11 mouse cellular contexts compared by ENCODE assay signal in the genomic region with DNA sequence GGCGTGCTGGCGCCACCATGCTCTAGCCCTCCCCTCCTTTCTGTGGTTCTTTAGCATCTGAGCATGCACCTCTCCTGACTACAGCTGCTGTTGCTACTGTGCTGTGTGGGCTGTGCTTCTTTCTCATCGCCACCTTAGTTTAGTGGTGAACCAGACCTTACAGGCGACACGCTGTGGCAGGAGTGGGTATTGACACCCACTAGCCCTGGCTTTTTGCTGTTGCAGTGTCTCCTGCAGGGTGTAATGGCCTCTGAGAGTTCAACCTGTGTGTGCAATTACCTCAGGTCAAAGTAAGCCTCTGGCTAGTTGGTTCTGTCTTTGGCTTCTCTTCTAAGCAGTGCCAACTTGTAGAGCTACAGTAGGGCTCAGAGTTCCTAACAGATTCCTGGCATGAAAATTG. TPM values are rescaled to one million over a fixed set of nuclear protein-coding genes. Genes with fewer than 3 reads are reported as not detected.
DNase-seq lines count a peak whose midpoint lies in the region; ATAC-seq and TF ChIP-seq lines count a peak whose summit lies in the region.
"Had no signal": no experiment of that assay in that cellular context is flagged by ENCODE, and none has a peak within 500 bp of the region (broad histone marks: within the 10 kb centered on the region; RNA-seq: fewer than 3 reads in every experiment).

No protein-coding gene starts in this region.

- peak; percentile 61 for TF ChIP-seq CTCF in left cerebral cortex, adult 2 months (IDR thresholded peaks at IDR 0.05)

- no peak overlapping the region for H3K4me2 ChIP-seq in liver, embryonic 12.5 days
- H3K4me2 ChIP-seq: heart, embryonic 13.5 days; neural tube, embryonic 13.5 days had no signal

- H3K9ac ChIP-seq in liver, embryonic 12.5 days, result no peak overlapping the region
- H3K9ac ChIP-seq: heart, embryonic 13.5 days; neural tube, embryonic 13.5 days had no signal

- peak; percentile 37; the same call in 1 of the 2 replicates for ATAC-seq in liver, embryonic 12.5 days

- H3K4me3 ChIP-seq in left cerebral cortex, adult 2 months, result no peak overlapping the region
- H3K4me3 ChIP-seq in liver, embryonic 12.5 days, result no peak overlapping the region
- H3K4me3 ChIP-seq: heart, embryonic 13.5 days; neural tube, embryonic 13.5 days had no signal

- peak; percentile 42 to 51 for DNase-seq in cerebellum, adult 18-20 months
- DNase-seq in cerebellum, adult 9-11 months, result no peak
- peak; percentile 43 to 49 for DNase-seq in left cerebral cortex, adult 2 months (ENCODE audit: extremely low spot score in 1 of 2, low spot score in 2 of 2)
- DNase-seq in left cerebral cortex, postnatal 4 days, result no peak
- DNase-seq in embryo, embryonic 11 days, result peak; percentile 32
- DNase-seq in splenic B cell, adult 2 months (ENCODE audit: low read depth, low spot score), result peak; percentile 69
- no peak for DNase-seq in layer of hippocampus, adult 11-12 months (ENCODE audit: low spot score)

- no peaks in the 10 kb centered on the region for H3K27me3 ChIP-seq in liver, embryonic 12.5 days (replicated peaks)
- H3K27me3 ChIP-seq in splenic B cell, adult 2 months (ENCODE audit: control insufficient read depth, insufficient read depth, low read length, poor library complexity, severe bottlenecking), result no peaks in the 10 kb centered on the region
- H3K27me3 ChIP-seq: heart, embryonic 13.5 days; neural tube, embryonic 13.5 days had no signal

- H3K27ac ChIP-seq in left cerebral cortex, adult 2 months, result no peak overlapping the region
- no peak overlapping the region for H3K27ac ChIP-seq in liver, embryonic 12.5 days
- H3K27ac ChIP-seq: heart, embryonic 13.5 days; neural tube, embryonic 13.5 days had no signal

- H3K9me3 ChIP-seq in liver, embryonic 12.5 days (replicated peaks), result no peaks in the 10 kb centered on the region
- H3K9me3 ChIP-seq: G1E; heart, embryonic 13.5 days; neural tube, embryonic 13.5 days had no signal

- WGBS in liver, embryonic 12.5 days (ENCODE audit: insufficient replicate concordance), result 69% methylated on average over 5 of the region's 5 CpGs

- intact Hi-C loops in left cerebral cortex, adult 2 months (cut with DNase I), result loop anchor here (5.0 kb wide), 1 partner anchor 69 kb away; no protein-coding TSS in a partner anchor
- intact Hi-C loops in left cerebral cortex, postnatal 4 days (cut with DNase I), result no loop called here

- H3K4me1 ChIP-seq in liver, embryonic 12.5 days, result no peaks in the 10 kb centered on the region
- H3K4me1 ChIP-seq: neural tube, embryonic 13.5 days had no signal

- peaks cover 99% of the 10 kb centered on the region for H3K36me3 ChIP-seq in liver, embryonic 12.5 days
- H3K36me3 ChIP-seq in splenic B cell, adult 2 months (ENCODE audit: control insufficient read depth, insufficient read depth, low read length, poor library complexity, severe bottlenecking), result peaks cover 7% of the 10 kb centered on the region

RNA-seq across cellular contexts. Expression of a gene that starts 11.5 kb away (rescaled TPM):
- total RNA-seq in left cerebral cortex, adult 2 months (2021), result 10 to 100 TPM; 63.1 to 63.8 TPM
- total RNA-seq in left cerebral cortex, postnatal 4 days (2021), result 100 to 1,000 TPM; 246 to 267 TPM
- polyA plus RNA-seq in liver, embryonic 12.5 days (2016; fragmentation: Nextera tagmentation; extraction: Ambion mirVana), result 24.7 and 25.6 TPM in 2 replicates

RNA-seq across cellular contexts. Expression of a gene that starts 11.6 kb away (rescaled TPM):
- 10 to 100 TPM; 33.3 to 34.9 TPM for total RNA-seq in left cerebral cortex, adult 2 months (2021)
- 10 to 100 TPM; 21.1 to 21.9 TPM for total RNA-seq in left cerebral cortex, postnatal 4 days (2021)
- 24.3 and 24.8 TPM in 2 replicates for polyA plus RNA-seq in liver, embryonic 12.5 days (2016; fragmentation: Nextera tagmentation; extraction: Ambion mirVana)

RNA-seq across cellular contexts. Expression of a gene that starts 22.7 kb away (rescaled TPM):
- total RNA-seq in left cerebral cortex, adult 2 months (2021), result 1 to 10 TPM; 3.6 to 5.3 TPM
- total RNA-seq in left cerebral cortex, postnatal 4 days (2021), result under 1 TPM; 0.86 to 0.97 TPM
- polyA plus RNA-seq in liver, embryonic 12.5 days (2016; fragmentation: Nextera tagmentation; extraction: Ambion mirVana), result 4.9 and 5.6 TPM in 2 replicates
- polyA plus RNA-seq: G1E had no signal

RNA-seq across cellular contexts. Expression of a gene that starts 24.2 kb away (rescaled TPM):
- total RNA-seq in left cerebral cortex, adult 2 months (2021), result under 1 TPM; 0.27 to 0.44 TPM
- total RNA-seq in left cerebral cortex, postnatal 4 days (2021), result under 1 TPM; 0.48 to 0.54 TPM
- polyA plus RNA-seq in liver, embryonic 12.5 days (2016; fragmentation: Nextera tagmentation; extraction: Ambion mirVana), result 0.04 and 0.07 TPM in 2 replicates
- polyA plus RNA-seq: G1E; heart, embryonic 13.5 days had no signal

RNA-seq across cellular contexts. Expression of a gene that starts 37.0 kb away (rescaled TPM):
- not detected for total RNA-seq in left cerebral cortex, adult 2 months (2021)
- under 1 TPM; 0.62 to 0.86 TPM for total RNA-seq in left cerebral cortex, postnatal 4 days (2021)
- polyA plus RNA-seq in liver, embryonic 12.5 days (2016; fragmentation: Nextera tagmentation; extraction: Ambion mirVana), result 0.32 and 0.60 TPM in 2 replicates
- total RNA-seq: G1E had no signal
- polyA plus RNA-seq: G1E had no signal

Comparison
In these comparisons a context has a peak if more than half of its experiments do, and no peak if none do; other contexts are left out.
1. DNase-seq: peak in cerebellum, adult 18-20 months (2 of 2), left cerebral cortex, adult 2 months (2 of 2), embryo, embryonic 11 days (single experiment) and splenic B cell, adult 2 months (single experiment); none in cerebellum, adult 9-11 months (single experiment), left cerebral cortex, postnatal 4 days (single experiment) and layer of hippocampus, adult 11-12 months (single experiment).